Comparison of ENCODE assay signal across 12 mouse cellular contexts in the genomic region with DNA sequence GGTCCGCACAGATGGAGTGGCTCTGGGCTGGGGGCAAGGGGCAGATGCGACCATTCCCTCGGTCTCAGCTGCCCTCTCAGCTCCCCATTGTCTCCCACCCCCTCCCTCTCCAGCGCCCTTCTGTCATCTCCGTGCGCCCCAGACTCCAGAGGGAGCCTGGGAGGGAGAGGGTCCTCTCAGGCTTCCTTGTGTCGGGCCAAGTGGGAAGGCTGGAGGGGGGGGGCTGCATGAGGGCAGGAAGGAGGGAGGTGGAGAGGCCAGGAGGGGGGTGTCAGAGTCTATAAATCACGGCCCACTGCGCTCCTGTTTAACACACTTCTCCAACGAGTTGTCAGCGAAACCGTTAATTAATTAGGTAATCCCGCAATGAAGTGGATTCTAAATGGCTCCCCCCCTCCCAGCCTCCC.
A peak's percentile ranks its signal among the peaks of the same experiment; 100 is the strongest.
DNase-seq lines count a peak whose midpoint lies in the region; ATAC-seq and TF ChIP-seq lines count a peak whose summit lies in the region.
"Had no signal": no experiment of that assay in that cellular context is flagged by ENCODE, and none has a peak within 500 bp of the region (broad histone marks: within the 10 kb centered on the region; RNA-seq: fewer than 3 reads in every experiment).

No protein-coding gene starts in this region.

- WGBS in lung, embryonic 14.5 days: 18% methylated on average over 12 of the region's 13 CpGs
- WGBS in limb, embryonic 10.5 days: 14% methylated on average over 13 of the region's 13 CpGs
- WGBS in neural tube, embryonic 15.5 days: 1% methylated on average over 13 of the region's 13 CpGs

- no peak overlapping the region for H3K4me3 ChIP-seq in lung, embryonic 14.5 days (ENCODE audit: low read depth, low read length)
- peak overlapping the region; percentile 36 for H3K4me3 ChIP-seq in limb, embryonic 10.5 days
- H3K4me3 ChIP-seq in neural tube, embryonic 15.5 days (replicated peaks): no peak overlapping the region
- H3K4me3 ChIP-seq: embryonic facial prominence, embryonic 15.5 days had no signal

- no peak for TF ChIP-seq CTCF in lung, embryonic 14.5 days (IDR thresholded peaks at IDR 0.05; ENCODE audit: low read depth)

- peak; percentile 56 to 63 for DNase-seq in cerebellum, postnatal 10 days
- no peak for DNase-seq in cerebellum, adult 11 months
- no peak for DNase-seq in lung, embryonic 14.5 days
- DNase-seq in lung, postnatal 4 days: no peak
- DNase-seq in limb, embryonic 10.5 days (ENCODE audit: low spot score): no peak
- DNase-seq in right cerebral cortex, adult 2 months (ENCODE audit: low spot score in 2 of 2): no peak
- no peak for DNase-seq in testis, postnatal 10 days (ENCODE audit: low spot score)
- DNase-seq: gastrocnemius, postnatal 25 days; kidney, adult 9 months had no signal

- no peaks in the 10 kb centered on the region for H3K4me1 ChIP-seq in lung, embryonic 14.5 days (ENCODE audit: insufficient read depth)
- peaks cover 39% of the 10 kb centered on the region for H3K4me1 ChIP-seq in limb, embryonic 10.5 days
- peaks cover 39% of the 10 kb centered on the region for H3K4me1 ChIP-seq in neural tube, embryonic 15.5 days

- no peaks in the 10 kb centered on the region for H3K36me3 ChIP-seq in lung, embryonic 14.5 days (ENCODE audit: insufficient read depth)
- H3K36me3 ChIP-seq in limb, embryonic 10.5 days: no peaks in the 10 kb centered on the region
- H3K36me3 ChIP-seq in neural tube, embryonic 15.5 days: no peaks in the 10 kb centered on the region
- H3K36me3 ChIP-seq: embryonic facial prominence, embryonic 15.5 days had no signal

- no peaks in the 10 kb centered on the region for H3K9me3 ChIP-seq in lung, embryonic 14.5 days (ENCODE audit: low read depth, low read length)
- no peaks in the 10 kb centered on the region for H3K9me3 ChIP-seq in limb, embryonic 10.5 days (replicated peaks)
- H3K9me3 ChIP-seq in neural tube, embryonic 15.5 days (replicated peaks): no peaks in the 10 kb centered on the region
- H3K9me3 ChIP-seq: embryonic facial prominence, embryonic 15.5 days had no signal

- peak overlapping the region; percentile 32; the same call in 1 of the 2 replicates for H3K4me2 ChIP-seq in lung, embryonic 14.5 days
- H3K4me2 ChIP-seq in neural tube, embryonic 15.5 days: peak overlapping the region; percentile 51
- H3K4me2 ChIP-seq: embryonic facial prominence, embryonic 15.5 days had no signal

- H3K27ac ChIP-seq in lung, embryonic 14.5 days (ENCODE audit: low read depth): no peak overlapping the region
- peak overlapping the region; percentile 71 for H3K27ac ChIP-seq in limb, embryonic 10.5 days
- 0 out of 2 replicates have a peak overlapping the region, but pooled peaks have one; percentile 14 for H3K27ac ChIP-seq in neural tube, embryonic 15.5 days (replicated peaks)
- H3K27ac ChIP-seq: embryonic facial prominence, embryonic 15.5 days; macrophage had no signal

- no peak for ATAC-seq in lung, embryonic 14.5 days (ENCODE audit: insufficient read depth)
- peak; percentile 32; the same call in 1 of the 2 replicates for ATAC-seq in neural tube, embryonic 15.5 days (ENCODE audit: low FRiP score)

- no peak overlapping the region for H3K9ac ChIP-seq in lung, embryonic 14.5 days
- H3K9ac ChIP-seq in neural tube, embryonic 15.5 days (replicated peaks): no peak overlapping the region
- H3K9ac ChIP-seq: embryonic facial prominence, embryonic 15.5 days had no signal

- peaks cover 53% of the 10 kb centered on the region for H3K27me3 ChIP-seq in lung, embryonic 14.5 days (ENCODE audit: insufficient read depth, low read length)
- peaks cover 73% of the 10 kb centered on the region for H3K27me3 ChIP-seq in limb, embryonic 10.5 days (ENCODE audit: low read depth, poor library complexity, severe bottlenecking)
- peaks cover 34% of the 10 kb centered on the region for H3K27me3 ChIP-seq in neural tube, embryonic 15.5 days (replicated peaks)

Comparison
In these comparisons a context has a peak if more than half of its experiments do, and no peak if none do; other contexts are left out.
1. DNase-seq: peak in cerebellum, postnatal 10 days (2 of 2); none in cerebellum, adult 11 months (single experiment), lung, embryonic 14.5 days (single experiment), lung, postnatal 4 days (0 of 2), limb, embryonic 10.5 days (single experiment), right cerebral cortex, adult 2 months (0 of 2) and testis, postnatal 10 days (single experiment).